Mouse (Mus musculus): ENCODE results near the gene Adcy2. TPM values are rescaled to one million over a fixed set of nuclear protein-coding genes. Genes with fewer than 3 reads are reported as not detected.

Gene Adcy2
- polyA plus RNA-seq, 1 experiment from 2014 or later = 1.4 TPM

DNA sequence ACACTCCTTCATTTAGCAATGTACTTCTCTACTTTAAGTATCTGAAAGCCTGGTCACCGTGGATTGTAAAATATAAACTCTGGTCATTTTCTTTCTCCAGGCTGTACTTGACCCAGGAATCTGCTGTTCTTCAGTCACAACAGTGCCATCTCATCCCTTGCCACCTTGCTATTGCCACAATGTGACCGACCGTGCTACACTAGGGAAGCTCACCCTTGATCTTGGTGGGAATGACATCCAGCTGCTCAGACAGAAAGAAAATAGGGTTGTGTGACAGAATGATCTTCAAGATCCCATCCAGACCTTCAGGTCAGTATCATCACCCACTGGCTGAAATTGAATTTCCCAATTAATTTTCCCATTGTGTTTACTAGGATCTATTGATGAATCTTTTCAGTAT lies 230.8 kb downstream of the Adcy2 start:
- H3K4me2 ChIP-seq = no peak overlapping the region
- no peak for ATAC-seq (ENCODE audit: low FRiP score)
- no peaks in the 10 kb centered on the region for H3K36me3 ChIP-seq (ENCODE audit: control insufficient read depth, insufficient read depth, low read length)
- H3K4me1 ChIP-seq (ENCODE audit: control insufficient read depth, insufficient read depth, low read length) = no peaks in the 10 kb centered on the region
- H3K27me3 ChIP-seq (ENCODE audit: control insufficient read depth, insufficient read depth, low read length) = no peaks in the 10 kb centered on the region
- WGBS = 95% methylated on average over 3 of the region's 3 CpGs
- H3K27ac ChIP-seq (ENCODE audit: low read depth, low read length) = no peak overlapping the region
- H3K9me3 ChIP-seq (ENCODE audit: control insufficient read depth, low read length) = no peaks in the 10 kb centered on the region
- no peak overlapping the region for H3K4me3 ChIP-seq (ENCODE audit: low read depth, low read length)
- DNase-seq (ENCODE audit: low spot score, missing footprints) = no peak
- H3K9ac ChIP-seq (ENCODE audit: low read length) = no peak overlapping the region

DNA sequence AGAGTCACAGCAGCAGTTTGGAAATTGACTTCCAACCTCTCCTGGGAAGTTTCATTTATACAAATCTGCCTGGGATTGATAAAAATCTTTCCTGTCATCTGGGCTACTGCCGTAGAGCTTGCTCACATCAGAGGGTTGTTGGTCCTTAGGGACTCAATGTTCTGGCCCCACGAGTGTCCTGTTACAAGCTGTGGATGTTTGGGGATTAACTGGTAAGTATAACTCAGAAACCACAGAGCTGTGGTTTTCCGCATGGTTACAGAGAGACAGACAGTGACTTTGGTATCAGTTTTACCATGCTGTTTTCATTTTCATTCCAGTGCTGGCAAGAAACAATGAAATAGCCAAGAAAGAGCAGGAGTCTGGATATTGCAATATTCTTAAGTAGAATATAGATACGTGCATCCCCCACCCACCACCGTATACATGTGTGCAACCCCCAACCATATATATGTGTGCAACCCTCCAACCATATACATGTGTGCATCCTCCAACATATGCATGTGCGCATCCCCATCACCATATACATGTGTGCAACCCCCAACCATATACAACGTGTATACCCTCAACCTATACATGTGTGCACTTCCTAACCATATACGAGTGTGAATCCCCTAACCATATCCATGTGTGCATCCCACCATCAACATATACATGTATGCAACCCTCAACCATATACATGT lies 233.3 kb downstream of the Adcy2 start:
- ATAC-seq (ENCODE audit: low FRiP score) (no peak), DNase-seq (ENCODE audit: low spot score, missing footprints) (no peak)
- Histone ChIP-seq H3K9ac (ENCODE audit: low read length) (no peak overlapping the region), H3K4me3 (ENCODE audit: low read depth, low read length) (no peak overlapping the region), H3K9me3 (ENCODE audit: control insufficient read depth, low read length) (no peaks in the 10 kb centered on the region), H3K4me1 (ENCODE audit: control insufficient read depth, insufficient read depth, low read length) (no peaks in the 10 kb centered on the region), H3K27ac (ENCODE audit: low read depth, low read length) (no peak overlapping the region), H3K36me3 (ENCODE audit: control insufficient read depth, insufficient read depth, low read length) (no peaks in the 10 kb centered on the region), H3K4me2 (no peak overlapping the region), H3K27me3 (ENCODE audit: control insufficient read depth, insufficient read depth, low read length) (no peaks in the 10 kb centered on the region)
- WGBS = 81% methylated on average over 8 of the region's 8 CpGs

DNA sequence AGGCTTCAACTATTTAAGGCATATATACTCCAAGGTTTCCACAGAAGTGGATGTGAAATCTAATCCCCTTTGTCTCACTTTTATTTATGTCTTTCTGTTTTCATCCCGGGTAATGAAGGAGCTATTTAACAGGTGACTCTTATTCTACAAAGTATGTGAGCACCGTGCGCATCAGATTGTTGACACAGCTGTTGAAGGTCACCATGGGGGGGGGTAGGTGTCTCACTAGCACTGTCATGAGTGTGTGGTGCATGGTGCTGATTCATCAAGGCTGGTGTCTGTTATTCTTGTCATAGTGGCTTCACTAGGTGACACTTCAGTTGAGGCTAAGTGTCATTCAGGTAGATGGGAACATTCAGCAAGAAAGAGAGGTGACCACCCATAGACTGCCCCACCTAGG lies 234.7 kb downstream of the Adcy2 start:
- Histone ChIP-seq H3K9me3 (ENCODE audit: control insufficient read depth, low read length) (no peaks in the 10 kb centered on the region), H3K9ac (ENCODE audit: low read length) (no peak overlapping the region)
- ATAC-seq (ENCODE audit: low FRiP score) = no peak

DNA sequence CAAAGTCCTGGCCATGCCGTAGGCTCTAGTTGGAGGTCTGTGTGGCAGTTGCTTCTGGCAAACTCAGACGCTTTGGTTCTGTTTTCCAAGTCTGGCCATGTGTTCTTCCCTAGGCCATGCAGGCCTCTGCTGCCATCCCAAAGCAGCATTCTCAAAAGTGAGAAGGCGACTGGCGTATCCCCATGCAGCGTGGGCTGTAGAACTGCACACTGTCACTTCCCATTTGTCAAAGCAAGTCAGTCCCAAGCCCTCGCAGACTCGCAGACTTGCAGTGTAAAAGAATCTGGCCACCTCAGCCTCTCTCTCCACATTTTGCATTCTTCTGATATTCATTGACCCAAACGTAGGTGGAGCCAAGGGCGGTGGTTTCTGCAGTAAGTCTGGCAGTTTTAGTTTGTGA lies 249.5 kb downstream of the Adcy2 start:
- WGBS = 69% methylated on average over 9 of the region's 9 CpGs
- Histone ChIP-seq H3K9ac (ENCODE audit: low read length) (no peak overlapping the region), H3K4me3 (ENCODE audit: low read depth, low read length) (no peak overlapping the region), H3K27me3 (ENCODE audit: control insufficient read depth, insufficient read depth, low read length) (no peaks in the 10 kb centered on the region), H3K36me3 (ENCODE audit: control insufficient read depth, insufficient read depth, low read length) (no peaks in the 10 kb centered on the region), H3K4me2 (no peak overlapping the region), H3K9me3 (ENCODE audit: control insufficient read depth, low read length) (no peaks in the 10 kb centered on the region), H3K4me1 (ENCODE audit: control insufficient read depth, insufficient read depth, low read length) (no peaks in the 10 kb centered on the region), H3K27ac (ENCODE audit: low read depth, low read length) (no peak overlapping the region)
- no peak for DNase-seq (ENCODE audit: low spot score, missing footprints)
- ATAC-seq (ENCODE audit: low FRiP score) = no peak

More for the DNA sequence above, 234.7 kb downstream of the Adcy2 start:
- Histone ChIP-seq H3K4me1 (ENCODE audit: control insufficient read depth, insufficient read depth, low read length) (no peaks in the 10 kb centered on the region), H3K27ac (ENCODE audit: low read depth, low read length) (no peak overlapping the region), H3K27me3 (ENCODE audit: control insufficient read depth, insufficient read depth, low read length) (no peaks in the 10 kb centered on the region), H3K36me3 (ENCODE audit: control insufficient read depth, insufficient read depth, low read length) (no peaks in the 10 kb centered on the region), H3K4me3 (ENCODE audit: low read depth, low read length) (no peak overlapping the region), H3K4me2 (no peak overlapping the region)
- WGBS = 83% methylated on average over 3 of the region's 3 CpGs
- no peak for DNase-seq (ENCODE audit: low spot score, missing footprints)

DNA sequence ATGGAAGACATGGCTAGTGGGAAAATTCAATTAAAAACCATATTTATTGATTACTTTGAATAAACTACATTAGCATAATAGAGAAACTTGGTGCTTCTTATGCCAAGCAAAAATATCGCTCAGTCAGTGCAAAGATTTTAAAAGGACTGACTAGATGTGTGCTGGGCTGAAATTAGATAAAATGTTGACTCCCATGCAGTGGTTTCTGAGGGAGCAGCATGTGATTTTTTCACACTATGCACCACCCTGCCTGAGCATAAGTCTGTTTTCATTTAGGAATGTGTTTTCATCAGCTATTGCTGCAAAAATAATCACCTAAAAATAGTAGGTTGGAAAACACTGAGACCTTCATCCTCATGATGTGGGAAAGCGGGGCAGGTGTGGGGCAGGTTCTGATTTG lies 250.0 kb downstream of the Adcy2 start:
- Histone ChIP-seq H3K4me1 (ENCODE audit: control insufficient read depth, insufficient read depth, low read length) (no peaks in the 10 kb centered on the region), H3K4me2 (no peak overlapping the region), H3K4me3 (ENCODE audit: low read depth, low read length) (no peak overlapping the region), H3K27me3 (ENCODE audit: control insufficient read depth, insufficient read depth, low read length) (no peaks in the 10 kb centered on the region), H3K36me3 (ENCODE audit: control insufficient read depth, insufficient read depth, low read length) (no peaks in the 10 kb centered on the region), H3K9ac (ENCODE audit: low read length) (no peak overlapping the region), H3K9me3 (ENCODE audit: control insufficient read depth, low read length) (no peaks in the 10 kb centered on the region), H3K27ac (ENCODE audit: low read depth, low read length) (no peak overlapping the region)
- 92% methylated on average over 2 of the region's 2 CpGs for WGBS
- no peak for ATAC-seq (ENCODE audit: low FRiP score)
- DNase-seq (ENCODE audit: low spot score, missing footprints) = no peak

DNA sequence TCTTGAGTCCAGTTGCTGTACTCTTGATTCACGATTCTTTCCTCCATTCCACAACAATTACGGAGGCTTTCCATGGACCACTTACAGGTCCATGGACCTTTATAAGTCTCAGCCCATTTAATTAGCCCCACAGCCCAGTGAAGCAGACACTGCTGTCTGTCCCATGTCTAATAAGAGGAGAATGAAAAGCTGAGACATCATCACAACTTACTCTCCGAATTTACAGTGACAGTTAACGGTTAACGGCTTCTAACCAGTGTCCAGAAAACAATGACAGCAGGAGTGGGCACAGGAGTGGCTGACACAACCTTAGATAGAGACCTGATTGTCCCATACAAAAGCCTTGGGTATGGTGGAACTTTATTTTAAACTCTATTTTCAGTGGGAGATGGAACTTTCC lies 253.9 kb downstream of the Adcy2 start:
- no peak overlapping the region for H3K4me3 ChIP-seq (ENCODE audit: low read depth, low read length)
- WGBS = 90% methylated on average over 5 of the region's 5 CpGs
- no peaks in the 10 kb centered on the region for H3K9me3 ChIP-seq (ENCODE audit: control insufficient read depth, low read length)
- ATAC-seq (ENCODE audit: low FRiP score) (no peak), DNase-seq (ENCODE audit: low spot score, missing footprints) (no peak)
- H3K4me1 ChIP-seq (ENCODE audit: control insufficient read depth, insufficient read depth, low read length) = no peaks in the 10 kb centered on the region
- H3K27ac ChIP-seq (ENCODE audit: low read depth, low read length) = no peak overlapping the region
- H3K36me3 ChIP-seq (ENCODE audit: control insufficient read depth, insufficient read depth, low read length) = no peaks in the 10 kb centered on the region
- no peaks in the 10 kb centered on the region for H3K27me3 ChIP-seq (ENCODE audit: control insufficient read depth, insufficient read depth, low read length)
- H3K4me2 ChIP-seq = no peak overlapping the region
- H3K9ac ChIP-seq (ENCODE audit: low read length) = no peak overlapping the region

DNA sequence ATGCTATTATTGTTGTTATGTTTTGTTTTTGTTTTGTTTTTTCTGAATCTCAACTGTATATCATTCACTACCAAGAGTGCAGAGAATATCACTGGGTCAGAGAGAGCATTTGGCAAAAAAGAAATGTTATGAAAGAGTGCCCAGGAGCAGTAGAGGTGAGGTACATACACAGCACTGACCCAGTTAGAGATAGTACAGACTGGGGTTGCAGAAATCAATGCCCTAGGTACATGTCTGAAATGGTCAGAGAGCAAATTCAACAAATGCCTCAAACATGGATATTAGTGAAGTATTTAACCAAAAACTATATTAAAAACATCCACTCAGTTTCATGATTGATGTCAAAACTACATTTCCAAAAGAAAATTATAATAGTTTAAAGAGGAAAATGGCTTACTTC lies 286.7 kb downstream of the Adcy2 start:
- Histone ChIP-seq H3K9ac (ENCODE audit: low read length) (no peak overlapping the region), H3K9me3 (ENCODE audit: control insufficient read depth, low read length) (no peaks in the 10 kb centered on the region), H3K27me3 (ENCODE audit: control insufficient read depth, insufficient read depth, low read length) (no peaks in the 10 kb centered on the region), H3K4me1 (ENCODE audit: control insufficient read depth, insufficient read depth, low read length) (no peaks in the 10 kb centered on the region), H3K4me2 (no peak overlapping the region), H3K4me3 (ENCODE audit: low read depth, low read length) (no peak overlapping the region), H3K27ac (ENCODE audit: low read depth, low read length) (no peak overlapping the region), H3K36me3 (ENCODE audit: control insufficient read depth, insufficient read depth, low read length) (no peaks in the 10 kb centered on the region)
- ATAC-seq (ENCODE audit: low FRiP score) (no peak), DNase-seq (ENCODE audit: low spot score, missing footprints) (no peak)

DNA sequence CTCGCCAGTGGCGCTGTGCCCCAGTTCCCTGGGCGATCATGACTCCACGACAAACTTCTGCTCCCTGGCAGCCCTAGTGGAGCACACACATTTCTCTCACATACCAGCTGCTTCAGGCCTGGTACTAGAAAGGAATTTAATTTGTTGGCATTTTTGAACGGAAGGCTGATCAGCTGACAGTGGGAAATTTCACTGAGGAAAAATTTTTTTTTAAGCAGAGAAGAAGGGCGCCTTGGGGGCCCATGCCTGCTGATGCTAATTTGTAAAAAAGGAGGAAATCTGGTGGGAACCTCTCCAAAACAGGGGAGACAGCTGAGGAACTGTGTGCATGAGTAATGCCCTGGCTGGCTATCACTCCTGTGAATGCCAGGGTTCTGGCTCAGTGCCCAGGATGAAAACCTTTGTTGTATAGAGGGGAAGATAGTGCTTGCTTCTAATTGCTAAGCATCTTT lies 292.0 kb downstream of the Adcy2 start:
- DNase-seq (ENCODE audit: low spot score, missing footprints) = no peak
- 87% methylated on average over 6 of the region's 6 CpGs for WGBS
- no peak for ATAC-seq (ENCODE audit: low FRiP score)

DNA sequence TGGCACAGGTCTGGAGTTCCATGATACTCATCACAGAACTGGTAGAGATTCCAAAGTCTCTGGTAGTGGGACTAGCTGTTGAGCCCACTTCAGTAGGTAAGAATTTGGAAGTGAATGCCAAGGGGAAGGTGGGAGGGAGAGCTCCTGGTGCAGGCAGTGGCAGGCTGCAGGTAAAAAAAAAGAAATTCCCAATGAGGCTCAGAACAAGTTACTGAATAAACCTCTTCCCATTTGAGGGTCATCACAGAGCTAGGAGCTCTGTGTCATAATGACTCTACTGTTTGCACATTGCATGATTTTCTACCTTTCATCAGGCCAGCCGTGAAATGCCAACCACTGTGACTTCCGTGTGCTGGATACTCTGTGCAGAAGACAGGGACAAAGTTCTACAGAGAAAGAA lies 314.4 kb downstream of the Adcy2 start:
- ATAC-seq (ENCODE audit: low FRiP score) (no peak), DNase-seq (ENCODE audit: low spot score, missing footprints) (no peak)
- Histone ChIP-seq H3K36me3 (ENCODE audit: control insufficient read depth, insufficient read depth, low read length) (no peaks in the 10 kb centered on the region), H3K4me1 (ENCODE audit: control insufficient read depth, insufficient read depth, low read length) (no peaks in the 10 kb centered on the region), H3K9me3 (ENCODE audit: control insufficient read depth, low read length) (no peaks in the 10 kb centered on the region), H3K27me3 (ENCODE audit: control insufficient read depth, insufficient read depth, low read length) (no peaks in the 10 kb centered on the region), H3K4me2 (no peak overlapping the region), H3K4me3 (ENCODE audit: low read depth, low read length) (no peak overlapping the region), H3K27ac (ENCODE audit: low read depth, low read length) (no peak overlapping the region), H3K9ac (ENCODE audit: low read length) (no peak overlapping the region)
- WGBS = 96% methylated on average over 2 of the region's 2 CpGs

More for the DNA sequence above, 292.0 kb downstream of the Adcy2 start:
- Histone ChIP-seq H3K4me2 (no peak overlapping the region), H3K9me3 (ENCODE audit: control insufficient read depth, low read length) (no peaks in the 10 kb centered on the region), H3K36me3 (ENCODE audit: control insufficient read depth, insufficient read depth, low read length) (no peaks in the 10 kb centered on the region), H3K4me3 (ENCODE audit: low read depth, low read length) (no peak overlapping the region), H3K9ac (ENCODE audit: low read length) (no peak overlapping the region), H3K27me3 (ENCODE audit: control insufficient read depth, insufficient read depth, low read length) (no peaks in the 10 kb centered on the region), H3K27ac (ENCODE audit: low read depth, low read length) (no peak overlapping the region), H3K4me1 (ENCODE audit: control insufficient read depth, insufficient read depth, low read length) (no peaks in the 10 kb centered on the region)
